Mouse (Mus musculus) intestine, embryonic 14.5 days (tissue): ENCODE results near the gene Lrpprc. TPM values are rescaled to one million over a fixed set of nuclear protein-coding genes. Genes with fewer than 3 reads are reported as not detected.

Experiments used
- ATAC-seq: fragments of 200-750 bp; cut with Nextera tagmentation; replicated peaks from 2 replicates; pipeline ENCODE4 v1.8.0; 2017; ENCODE audit warnings: low read depth, moderate number of reproducible peaks, moderate TSS enrichment, moderate library complexity; ENCODE audit not compliant: low FRiP score, low TSS enrichment
- DNase-seq: peaks from one replicate; pipeline ENCODE4 v3.0.0-alpha.2; 2018; ENCODE audit warnings: low spot score
- H3K27ac ChIP-seq: fragments of 300-500 bp; sonication (generic); 2 replicates; pipeline ENCODE4 v1.5.1; 2014; ENCODE audit warnings: low read depth, mild to moderate bottlenecking, control low read depth
- H3K27me3 ChIP-seq: fragments of 300-500 bp; sonication (generic); replicated peaks from 2 replicates; pipeline ENCODE4 v1.6.1; 2014; ENCODE audit warnings: low read length, control low read depth; ENCODE audit not compliant: control insufficient read depth, insufficient read depth
- H3K36me3 ChIP-seq: fragments of 300-500 bp; sonication (generic); 2 replicates; pipeline ENCODE4 v1.6.1; 2014; ENCODE audit warnings: low read length, control low read depth; ENCODE audit not compliant: control insufficient read depth, insufficient read depth
- H3K4me1 ChIP-seq: fragments of 300-500 bp; sonication (generic); replicated peaks from 2 replicates; pipeline ENCODE4 v1.6.1; 2014; ENCODE audit warnings: low read length, control low read depth, mixed read lengths; ENCODE audit not compliant: control insufficient read depth, insufficient read depth
- H3K4me2 ChIP-seq: fragments of 300-500 bp; sonication (generic); 2 replicates; pipeline ENCODE4 v1.6.1; 2014; ENCODE audit warnings: low read length
- H3K4me3 ChIP-seq: fragments of 300-500 bp; sonication (generic); 2 replicates; pipeline ENCODE4 v1.5.1; 2014; ENCODE audit warnings: low read depth, low read length, control low read depth, mixed read lengths
- H3K9ac ChIP-seq: fragments of 300-500 bp; sonication (generic); 2 replicates; pipeline ENCODE4 v1.6.1; 2014; ENCODE audit warnings: mild to moderate bottlenecking, low read length
- H3K9me3 ChIP-seq: fragments of 300-500 bp; sonication (generic); 2 replicates; pipeline ENCODE4 v1.6.1; 2016; ENCODE audit warnings: low read length, control low read depth; ENCODE audit not compliant: control insufficient read depth
- WGBS: fragments of 180-500 bp; shearing (Covaris S2); extraction: QIAGEN DNeasy Blood & Tissue Kit; methylation state at CpG from one replicate; pipeline ENCODE4 v1.1.7; 2014; 5-methylcytosine and 5-hydroxymethylcytosine counted together
- polyA plus RNA-seq: library from polyadenylated mRNA; unstranded; fragments of >200 nt; fragmentation: Nextera tagmentation; extraction: Ambion mirVana; gene quantifications from 2 replicates; pipeline ENCODE4 v1.2.1, GENCODE M21; 2014

Gene Lrpprc
- polyA plus RNA-seq, 1 experiment from 2014 or later, result 61.7 TPM

GRCm38 (mm10) chr17:84753489-84753888 is 37.1 kb downstream of the Lrpprc start:
- H3K4me2 ChIP-seq, result no peak overlapping the region
- H3K27me3 ChIP-seq, result no peaks in the 10 kb centered on the region
- no peak overlapping the region for H3K4me3 ChIP-seq
- no peak for ATAC-seq
- H3K4me1 ChIP-seq, result no peaks in the 10 kb centered on the region
- peaks cover 46% of the 10 kb centered on the region for H3K36me3 ChIP-seq
- no peak overlapping the region for H3K27ac ChIP-seq
- H3K9me3 ChIP-seq, result no peaks in the 10 kb centered on the region
- WGBS, result 87% methylated on average over 5 of the region's 5 CpGs
- DNase-seq, result no peak
- H3K9ac ChIP-seq, result no peak overlapping the region

GRCm38 (mm10) chr17:84752286-84752685 is 38.3 kb downstream of the Lrpprc start:
- Histone ChIP-seq H3K4me3 (no peak overlapping the region), H3K9ac (no peak overlapping the region), H3K27ac (no peak overlapping the region), H3K4me2 (no peak overlapping the region), H3K27me3 (no peaks in the 10 kb centered on the region), H3K4me1 (no peaks in the 10 kb centered on the region), H3K36me3 (peaks cover 56% of the 10 kb centered on the region), H3K9me3 (no peaks in the 10 kb centered on the region)
- 63% methylated on average over 2 of the region's 2 CpGs for WGBS
- 0 out of 2 replicates have a peak, but pooled peaks have one; percentile 55 for ATAC-seq
- no peak for DNase-seq

- WGBS, result 81% methylated on average over 8 of the region's 8 CpGs
- no peak overlapping the region for H3K9ac ChIP-seq
- H3K4me2 ChIP-seq, result no peak overlapping the region
- no peak for ATAC-seq
- H3K27ac ChIP-seq, result no peak overlapping the region
- no peak overlapping the region for H3K4me3 ChIP-seq
- peaks cover 58% of the 10 kb centered on the region for H3K36me3 ChIP-seq
- no peak for DNase-seq
- H3K9me3 ChIP-seq, result no peaks in the 10 kb centered on the region
- H3K4me1 ChIP-seq, result no peaks in the 10 kb centered on the region
- H3K27me3 ChIP-seq, result no peaks in the 10 kb centered on the region
Measured at GRCm38 (mm10) chr17:84751630-84752191, 38.9 kb downstream of the Lrpprc start.

GRCm38 (mm10) chr17:84750130-84750529 is 40.5 kb downstream of the Lrpprc start:
- no peaks in the 10 kb centered on the region for H3K9me3 ChIP-seq
- H3K4me2 ChIP-seq, result no peak overlapping the region
- ATAC-seq (no peak), DNase-seq (no peak)
- WGBS, result 73% methylated on average over 4 of the region's 4 CpGs
- no peaks in the 10 kb centered on the region for H3K4me1 ChIP-seq
- H3K36me3 ChIP-seq, result peaks cover 68% of the 10 kb centered on the region
- H3K9ac ChIP-seq, result no peak overlapping the region
- no peak overlapping the region for H3K4me3 ChIP-seq
- no peak overlapping the region for H3K27ac ChIP-seq
- H3K27me3 ChIP-seq, result no peaks in the 10 kb centered on the region

- Histone ChIP-seq H3K36me3 (peaks cover 68% of the 10 kb centered on the region), H3K4me2 (no peak overlapping the region), H3K4me1 (no peaks in the 10 kb centered on the region), H3K4me3 (no peak overlapping the region), H3K27me3 (no peaks in the 10 kb centered on the region), H3K9ac (no peak overlapping the region), H3K9me3 (no peaks in the 10 kb centered on the region), H3K27ac (no peak overlapping the region)
- no peak for ATAC-seq
- WGBS, result 49% methylated on average over 8 of the region's 8 CpGs
- no peak for DNase-seq
Measured at GRCm38 (mm10) chr17:84749297-84749696, 41.3 kb downstream of the Lrpprc start.

- no peak overlapping the region for H3K4me2 ChIP-seq
- WGBS, result 76% methylated on average over 9 of the region's 9 CpGs
- no peak overlapping the region for H3K27ac ChIP-seq
- H3K9me3 ChIP-seq, result no peaks in the 10 kb centered on the region
- H3K27me3 ChIP-seq, result no peaks in the 10 kb centered on the region
- ATAC-seq, result no peak
- no peak overlapping the region for H3K4me3 ChIP-seq
- no peak for DNase-seq
- H3K9ac ChIP-seq, result no peak overlapping the region
- peaks cover 59% of the 10 kb centered on the region for H3K36me3 ChIP-seq
- no peaks in the 10 kb centered on the region for H3K4me1 ChIP-seq
Measured at GRCm38 (mm10) chr17:84748152-84748682, 42.4 kb downstream of the Lrpprc start.

- Histone ChIP-seq H3K4me3 (no peak overlapping the region), H3K9me3 (no peaks in the 10 kb centered on the region), H3K4me1 (no peaks in the 10 kb centered on the region), H3K36me3 (peaks cover 52% of the 10 kb centered on the region), H3K9ac (no peak overlapping the region), H3K27me3 (no peaks in the 10 kb centered on the region), H3K27ac (no peak overlapping the region), H3K4me2 (no peak overlapping the region)
- ATAC-seq (no peak), DNase-seq (peak; percentile 31)
- 77% methylated on average over 6 of the region's 6 CpGs for WGBS
Measured at GRCm38 (mm10) chr17:84747212-84747611, 43.4 kb downstream of the Lrpprc start.

GRCm38 (mm10) chr17:84745001-84745400 is 45.6 kb downstream of the Lrpprc start:
- ATAC-seq, result no peak
- H3K27me3 ChIP-seq, result no peaks in the 10 kb centered on the region
- WGBS, result 79% methylated on average over 9 of the region's 9 CpGs

GRCm38 (mm10) chr17:84744256-84744655 is 46.3 kb downstream of the Lrpprc start:
- no peak for ATAC-seq
- Histone ChIP-seq H3K4me1 (no peaks in the 10 kb centered on the region), H3K4me2 (no peak overlapping the region), H3K9me3 (no peaks in the 10 kb centered on the region), H3K36me3 (peaks cover 28% of the 10 kb centered on the region), H3K4me3 (no peak overlapping the region), H3K27ac (no peak overlapping the region), H3K27me3 (no peaks in the 10 kb centered on the region), H3K9ac (no peak overlapping the region)
- WGBS, result 74% methylated on average over 4 of the region's 4 CpGs
- peak; percentile 42 for DNase-seq

More at GRCm38 (mm10) chr17:84745001-84745400, 45.6 kb downstream of the Lrpprc start:
- Histone ChIP-seq H3K36me3 (peaks cover 32% of the 10 kb centered on the region), H3K4me3 (no peak overlapping the region), H3K9me3 (no peaks in the 10 kb centered on the region), H3K4me2 (no peak overlapping the region), H3K27ac (no peak overlapping the region), H3K4me1 (no peaks in the 10 kb centered on the region), H3K9ac (no peak overlapping the region)
- peak; percentile 29 for DNase-seq
